Mouse (Mus musculus): ENCODE results near the gene B4galt5. TPM values are rescaled to one million over a fixed set of nuclear protein-coding genes. Genes with fewer than 3 reads are reported as not detected.

B4galt5 gene
- polyA plus RNA-seq, 1 experiment, result 59.4 TPM

DNA sequence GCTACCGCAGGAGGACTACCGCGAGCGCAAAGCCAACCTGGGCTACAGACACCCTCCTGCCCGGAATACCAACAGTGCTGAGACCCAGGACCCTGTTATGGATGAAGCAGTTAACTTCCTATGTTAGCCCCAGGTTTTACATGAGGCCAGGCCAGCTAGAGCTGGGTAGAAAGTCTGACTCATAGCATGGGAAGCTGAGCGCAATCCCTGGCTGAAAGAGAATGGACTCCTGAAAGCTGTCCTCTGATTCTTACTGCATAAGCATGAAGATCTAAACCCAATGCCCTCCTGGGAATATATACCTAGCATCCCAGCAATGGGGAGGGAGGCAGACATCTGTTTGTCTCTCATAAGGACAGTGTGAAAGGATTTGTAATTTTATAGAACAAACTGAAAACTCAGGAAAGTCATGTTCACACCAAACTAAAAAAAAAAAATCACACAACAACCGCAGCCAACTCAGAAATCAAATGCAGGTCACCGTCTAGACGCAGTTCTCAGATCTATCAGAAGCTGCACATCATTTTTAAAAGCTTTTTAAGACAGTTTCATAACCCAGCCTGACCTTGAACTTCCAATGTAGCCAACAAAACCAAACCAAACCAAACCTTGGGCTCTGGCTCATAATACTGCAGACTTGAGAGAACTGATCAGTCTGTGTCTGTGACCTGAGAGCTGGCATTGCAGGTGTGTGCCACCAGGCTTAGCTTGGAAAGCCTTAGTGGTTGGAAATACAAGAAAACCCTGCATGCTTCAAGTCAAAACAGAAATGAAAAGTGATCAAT is 19.3 kb downstream of the B4galt5 start:
- WGBS, result 87% methylated on average over 9 of the region's 9 CpGs
- DNase-seq, result no peak
- no peak overlapping the region for H3K4me3 ChIP-seq (replicated peaks; ENCODE audit: insufficient read depth, low read depth, low read length)
- peaks cover 61% of the 10 kb centered on the region for H3K4me1 ChIP-seq (ENCODE audit: control insufficient read depth, insufficient read depth, low read length)
- H3K27me3 ChIP-seq (ENCODE audit: control insufficient read depth, insufficient read depth, low read length), result no peaks in the 10 kb centered on the region
- TF ChIP-seq POLR2A (IDR thresholded peaks at IDR 0.05; ENCODE audit: borderline replicate concordance, insufficient read depth, low read length) (no peak), CTCF (IDR thresholded peaks at IDR 0.05; ENCODE audit: borderline replicate concordance, insufficient read depth, low read depth, low read length) (no peak)
- H3K27ac ChIP-seq (ENCODE audit: insufficient read depth, low read length), result peak overlapping the region; percentile 41

DNA sequence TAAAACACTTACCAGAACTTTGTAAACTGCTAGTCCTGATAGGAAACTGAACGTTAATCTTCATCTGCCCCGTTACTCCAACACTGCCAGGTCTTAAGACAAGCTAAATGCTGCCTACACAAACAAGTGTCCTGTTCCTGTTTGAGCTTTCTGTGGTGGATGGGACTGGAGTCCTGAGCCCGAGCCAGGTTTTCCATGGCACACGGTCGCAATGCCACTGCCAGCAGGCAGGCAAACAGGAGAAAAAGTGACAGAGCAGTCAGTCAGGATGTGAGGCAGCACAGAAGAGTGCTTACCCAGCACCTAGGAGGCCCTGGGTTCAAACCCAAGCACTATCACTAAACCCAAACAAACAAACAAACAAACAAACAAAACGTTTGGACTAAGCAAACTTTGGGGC is 20.6 kb downstream of the B4galt5 start:
- 23% methylated on average over 6 of the region's 6 CpGs for WGBS
- peak; percentile 77 to 86 for DNase-seq
- Histone ChIP-seq H3K27ac (ENCODE audit: insufficient read depth, low read length) (0 out of 2 replicates have a peak overlapping the region, but pooled peaks have one; percentile 3), H3K4me1 (ENCODE audit: control insufficient read depth, insufficient read depth, low read length) (peaks cover 59% of the 10 kb centered on the region), H3K27me3 (ENCODE audit: control insufficient read depth, insufficient read depth, low read length) (no peaks in the 10 kb centered on the region), H3K4me3 (replicated peaks; ENCODE audit: insufficient read depth, low read depth, low read length) (no peak overlapping the region)
- TF ChIP-seq POLR2A (IDR thresholded peaks at IDR 0.05; ENCODE audit: borderline replicate concordance, insufficient read depth, low read length) (no peak), CTCF (IDR thresholded peaks at IDR 0.05; ENCODE audit: borderline replicate concordance, insufficient read depth, low read depth, low read length) (no peak; the same call in 1 of the 2 replicates)

DNA sequence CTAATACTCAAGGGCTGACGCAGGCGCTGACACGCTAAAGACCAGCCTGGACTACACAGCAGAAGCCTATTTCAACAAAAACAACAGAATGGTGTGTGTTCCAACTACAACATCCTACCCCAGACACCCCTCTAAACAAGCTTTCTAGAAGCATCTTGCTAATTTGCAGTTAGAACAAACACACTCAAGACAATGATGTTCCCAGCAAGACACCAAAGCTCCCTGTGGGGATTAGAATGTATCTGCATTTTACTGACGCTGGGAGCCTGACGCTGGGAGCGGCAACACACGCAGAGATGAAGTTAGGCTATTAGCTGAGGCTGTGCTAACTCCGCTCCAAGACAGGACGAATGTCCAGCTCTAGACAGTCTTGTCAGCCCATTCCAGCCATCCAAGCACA is 22.4 kb downstream of the B4galt5 start:
- H3K27ac ChIP-seq (ENCODE audit: insufficient read depth, low read length), result no peak overlapping the region
- TF ChIP-seq POLR2A (IDR thresholded peaks at IDR 0.05; ENCODE audit: borderline replicate concordance, insufficient read depth, low read length) (no peak), CTCF (IDR thresholded peaks at IDR 0.05; ENCODE audit: borderline replicate concordance, insufficient read depth, low read depth, low read length) (no peak)
- no peak overlapping the region for H3K4me3 ChIP-seq (replicated peaks; ENCODE audit: insufficient read depth, low read depth, low read length)
- WGBS, result 69% methylated on average over 9 of the region's 9 CpGs
- H3K27me3 ChIP-seq (ENCODE audit: control insufficient read depth, insufficient read depth, low read length), result no peaks in the 10 kb centered on the region
- peaks cover 57% of the 10 kb centered on the region for H3K4me1 ChIP-seq (ENCODE audit: control insufficient read depth, insufficient read depth, low read length)
- DNase-seq, result no peak

DNA sequence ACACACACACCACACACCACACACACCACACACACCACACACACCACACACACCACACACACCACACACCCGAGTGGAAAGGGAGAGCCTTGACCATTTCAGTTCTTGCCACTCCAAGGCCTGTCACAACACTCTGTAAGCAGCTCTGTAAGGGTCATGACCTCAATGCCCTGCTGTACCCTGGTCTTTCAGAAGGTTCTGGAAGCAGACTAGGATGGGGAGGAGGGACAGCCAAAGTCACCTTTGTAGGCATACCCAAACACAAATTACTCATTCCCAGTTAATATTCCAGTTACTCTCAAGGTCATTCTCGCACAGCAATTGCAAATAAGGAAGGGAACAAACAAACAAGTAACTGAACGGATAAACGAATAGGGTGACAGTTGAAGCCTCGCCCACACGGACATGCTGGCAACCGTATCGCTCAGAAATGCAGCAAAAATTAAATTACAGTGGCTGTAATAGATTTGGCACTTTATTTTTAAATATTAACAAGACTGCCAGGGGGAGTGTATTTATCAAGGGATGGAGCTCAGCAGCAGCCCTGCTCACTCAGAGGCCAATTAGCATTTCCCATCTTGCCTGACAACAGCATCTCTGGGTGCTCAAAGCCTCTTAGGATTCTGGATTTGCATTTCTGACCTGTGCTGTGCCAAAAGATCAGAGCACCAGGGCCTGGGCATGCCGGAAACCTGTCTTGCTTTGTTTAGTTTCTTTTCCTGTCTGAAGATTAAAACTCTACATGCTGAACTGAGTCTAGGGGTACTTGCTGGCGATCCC is 24.6 kb downstream of the B4galt5 start:
- WGBS, result 54% methylated on average over 10 of the region's 10 CpGs
- Histone ChIP-seq H3K4me3 (replicated peaks; ENCODE audit: insufficient read depth, low read depth, low read length) (no peak overlapping the region), H3K27me3 (ENCODE audit: control insufficient read depth, insufficient read depth, low read length) (no peaks in the 10 kb centered on the region), H3K27ac (ENCODE audit: insufficient read depth, low read length) (no peak overlapping the region; the same call in 1 of the 2 replicates), H3K4me1 (ENCODE audit: control insufficient read depth, insufficient read depth, low read length) (peaks cover 45% of the 10 kb centered on the region)
- TF ChIP-seq POLR2A (IDR thresholded peaks at IDR 0.05; ENCODE audit: borderline replicate concordance, insufficient read depth, low read length) (no peak), CTCF (IDR thresholded peaks at IDR 0.05; ENCODE audit: borderline replicate concordance, insufficient read depth, low read depth, low read length) (no peak)
- DNase-seq, result no peak

DNA sequence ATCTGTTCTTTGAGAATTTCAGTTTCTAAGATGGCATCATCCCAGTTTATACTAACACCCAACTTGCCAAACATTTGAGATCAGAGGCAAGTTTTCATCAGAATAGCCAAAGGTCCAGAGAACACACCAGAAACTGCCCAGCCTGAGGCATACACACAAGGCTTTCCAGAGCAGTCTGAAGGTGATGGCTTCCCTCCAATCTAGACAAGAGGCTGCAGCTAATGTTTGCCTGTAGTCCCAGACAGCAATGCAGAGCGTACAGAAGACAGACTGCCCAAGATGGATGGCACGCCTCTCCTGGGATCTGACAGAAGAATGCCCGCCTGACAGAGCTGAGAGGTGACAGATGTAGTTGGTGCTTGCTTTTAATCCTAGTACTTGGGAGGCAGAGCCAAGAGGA is 25.9 kb downstream of the B4galt5 start:
- no peak for TF ChIP-seq CTCF (IDR thresholded peaks at IDR 0.05; ENCODE audit: borderline replicate concordance, insufficient read depth, low read depth, low read length)
- no peak for DNase-seq
- H3K27ac ChIP-seq (ENCODE audit: insufficient read depth, low read length), result 0 out of 2 replicates have a peak overlapping the region, but pooled peaks have one; percentile 8
- whole genome bisulfite sequencing, result 40% methylated on average over 3 of the region's 3 CpGs
- H3K4me1 ChIP-seq (ENCODE audit: control insufficient read depth, insufficient read depth, low read length), result peaks cover 44% of the 10 kb centered on the region
- H3K27me3 ChIP-seq (ENCODE audit: control insufficient read depth, insufficient read depth, low read length), result no peaks in the 10 kb centered on the region
- no peak overlapping the region for H3K4me3 ChIP-seq (replicated peaks; ENCODE audit: insufficient read depth, low read depth, low read length)

DNA sequence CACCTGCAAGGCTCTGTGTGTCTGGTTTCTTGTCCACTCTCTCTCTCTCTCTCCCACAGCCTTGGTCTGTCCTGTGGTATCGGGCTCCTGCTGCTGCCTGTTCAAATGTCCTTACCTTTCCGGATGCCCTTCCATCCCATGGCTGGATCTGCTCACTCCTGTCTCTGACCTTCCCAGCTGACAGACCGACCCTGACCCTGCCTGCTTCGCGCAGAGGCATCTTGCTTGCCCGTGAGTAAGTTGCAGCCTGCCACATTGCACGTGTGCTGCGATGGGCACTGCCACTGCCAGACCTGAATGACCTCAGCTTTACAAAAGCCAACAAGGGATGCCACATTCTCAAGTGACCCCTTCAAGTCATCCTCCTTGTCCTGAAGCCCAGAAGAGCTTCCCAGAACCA is 27.6 kb downstream of the B4galt5 start:
- no peak for DNase-seq
- no peaks in the 10 kb centered on the region for H3K27me3 ChIP-seq (ENCODE audit: control insufficient read depth, insufficient read depth, low read length)
- H3K4me3 ChIP-seq (replicated peaks; ENCODE audit: insufficient read depth, low read depth, low read length), result no peak overlapping the region
- TF ChIP-seq POLR2A (IDR thresholded peaks at IDR 0.05; ENCODE audit: borderline replicate concordance, insufficient read depth, low read length), result no peak
- TF ChIP-seq CTCF (IDR thresholded peaks at IDR 0.05; ENCODE audit: borderline replicate concordance, insufficient read depth, low read depth, low read length), result no peak
- peaks cover 38% of the 10 kb centered on the region for H3K4me1 ChIP-seq (ENCODE audit: control insufficient read depth, insufficient read depth, low read length)
- 75% methylated on average over 8 of the region's 8 CpGs for WGBS
- H3K27ac ChIP-seq (ENCODE audit: insufficient read depth, low read length), result no peak overlapping the region

DNA sequence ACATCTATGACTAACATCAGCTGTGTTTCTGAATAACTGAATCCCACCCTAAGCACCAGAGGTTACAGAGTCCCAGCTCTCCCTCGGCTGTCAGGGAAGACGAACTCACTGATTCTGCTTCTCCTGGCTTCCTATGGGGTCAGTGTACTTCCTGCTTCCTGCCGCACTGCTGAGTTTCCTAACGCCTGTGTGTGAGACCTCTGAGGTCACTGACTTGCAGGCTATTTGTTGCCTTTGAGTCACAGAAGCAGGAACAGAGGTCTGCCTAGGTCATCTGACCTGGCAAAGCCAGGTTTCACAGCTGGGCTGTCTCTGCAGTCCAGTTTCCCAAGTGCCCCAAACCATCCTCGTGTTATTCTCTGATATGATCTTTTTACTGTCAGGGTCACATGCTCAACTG is 30.0 kb downstream of the B4galt5 start:
- TF ChIP-seq CTCF (IDR thresholded peaks at IDR 0.05; ENCODE audit: borderline replicate concordance, insufficient read depth, low read depth, low read length) (no peak), POLR2A (IDR thresholded peaks at IDR 0.05; ENCODE audit: borderline replicate concordance, insufficient read depth, low read length) (no peak)
- no peak overlapping the region for H3K4me3 ChIP-seq (replicated peaks; ENCODE audit: insufficient read depth, low read depth, low read length)
- no peak for DNase-seq
- H3K27ac ChIP-seq (ENCODE audit: insufficient read depth, low read length), result no peak overlapping the region
- WGBS, result 35% methylated on average over 5 of the region's 5 CpGs
- H3K27me3 ChIP-seq (ENCODE audit: control insufficient read depth, insufficient read depth, low read length), result no peaks in the 10 kb centered on the region
- peaks cover 58% of the 10 kb centered on the region for H3K4me1 ChIP-seq (ENCODE audit: control insufficient read depth, insufficient read depth, low read length)
